Mouse (Mus musculus): ENCODE measurements around the gene Zfp827.

Zfp827 gene

GRCm38 (mm10) chr8:79161172-79161778 lies 133.0 kb downstream of the Zfp827 start:
- DNase-seq, result no peak

DNA sequence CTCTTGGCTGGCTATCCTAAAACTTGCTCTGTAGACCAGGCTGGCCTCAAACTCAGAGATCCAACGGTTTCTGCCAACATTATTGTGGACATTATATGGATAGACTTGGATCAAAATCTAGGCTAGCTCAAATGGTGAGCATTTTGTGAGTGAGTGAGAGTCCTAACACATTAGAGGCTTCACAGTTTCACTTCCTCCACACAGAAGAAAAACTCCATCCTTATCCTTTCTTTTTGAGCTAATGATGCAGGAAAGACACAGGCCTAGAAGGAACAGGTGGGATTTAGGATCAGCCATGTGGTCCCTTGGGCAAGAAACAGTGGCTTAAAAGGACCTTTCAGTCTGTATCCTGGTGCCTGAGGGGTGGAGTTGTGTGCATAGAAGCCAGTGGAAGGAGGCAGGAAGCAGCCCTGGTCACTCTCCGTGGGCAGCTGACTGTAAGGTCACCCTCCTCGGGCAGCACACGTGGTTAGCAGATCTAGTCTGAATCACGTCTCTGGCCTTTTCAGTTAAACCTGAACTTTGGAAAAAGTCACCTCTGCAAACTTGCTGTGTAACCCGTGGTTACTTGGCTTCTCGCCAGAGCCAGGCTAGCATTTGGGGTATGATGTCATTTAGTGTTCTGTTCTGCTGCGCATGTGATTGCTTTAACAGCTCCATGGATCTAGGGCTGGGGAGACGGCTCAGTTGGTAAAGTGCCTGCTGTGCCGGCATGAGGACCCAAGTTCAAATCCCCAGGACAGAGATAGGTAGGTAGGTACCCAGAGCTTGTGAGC lies 134.5 kb downstream of the Zfp827 start:
- DNase-seq, result peak; percentile 61 to 70

DNA sequence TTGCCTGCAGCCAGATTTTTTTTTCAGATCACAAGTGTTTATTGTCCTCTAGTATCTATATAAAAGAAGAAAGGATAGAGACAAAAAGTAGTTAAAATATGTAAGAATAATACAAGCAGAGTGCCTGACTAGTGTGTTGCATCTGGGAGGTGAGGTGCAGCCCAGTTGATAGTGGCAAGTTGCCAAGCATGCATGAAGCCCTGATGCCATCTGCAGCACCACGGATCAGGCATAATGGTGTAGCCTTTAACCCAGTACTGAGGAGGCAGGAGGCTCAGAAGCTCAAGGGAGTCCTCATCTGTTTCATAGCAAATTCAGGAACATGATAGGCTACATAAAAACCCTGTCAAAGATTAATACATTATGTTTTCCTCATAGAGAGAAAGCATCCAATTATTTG lies 136.1 kb downstream of the Zfp827 start:
- DNase-seq, result peak in 1 of 2 experiments; percentile 50

DNA sequence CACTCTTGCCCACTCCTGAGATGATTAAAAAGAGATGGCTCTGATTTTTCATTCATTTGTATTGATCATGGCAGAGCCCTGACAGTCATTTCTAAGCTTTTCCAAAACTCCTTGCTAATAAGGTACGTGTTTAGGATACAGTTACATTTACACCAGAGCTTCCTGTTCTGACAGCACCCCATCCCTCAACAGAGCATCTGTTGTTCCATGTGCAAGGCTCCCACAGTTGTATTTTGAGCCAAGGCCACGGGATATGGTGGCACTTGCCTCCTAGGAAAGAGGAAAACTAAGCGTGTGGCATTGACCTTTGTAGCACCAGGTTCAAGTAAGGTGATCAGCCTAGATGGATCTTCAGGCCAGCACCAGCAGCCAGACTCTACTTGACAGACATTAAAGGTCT lies 137.0 kb downstream of the Zfp827 start:
- no peak for DNase-seq

DNA sequence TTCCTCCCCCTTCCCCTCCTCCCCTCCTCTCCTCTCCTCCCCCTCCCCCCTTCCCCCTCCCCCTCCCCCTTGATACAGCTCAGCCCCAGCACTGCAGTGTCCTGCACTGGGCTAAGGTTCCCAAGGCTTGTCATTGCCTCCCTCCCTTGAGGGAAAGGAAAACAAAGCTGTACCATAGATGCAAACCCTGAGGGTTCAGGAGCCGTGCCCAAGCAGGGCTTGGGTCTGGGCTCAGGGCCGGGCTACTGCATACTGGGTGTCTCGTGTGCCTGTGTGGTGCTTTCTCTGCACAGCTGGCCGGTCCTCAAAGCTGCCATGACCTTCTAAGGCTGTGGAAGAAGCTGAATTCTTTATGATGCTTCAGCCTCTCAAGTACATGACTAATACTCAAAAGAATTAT lies 145.4 kb downstream of the Zfp827 start:
- DNase-seq, result no peak

DNA sequence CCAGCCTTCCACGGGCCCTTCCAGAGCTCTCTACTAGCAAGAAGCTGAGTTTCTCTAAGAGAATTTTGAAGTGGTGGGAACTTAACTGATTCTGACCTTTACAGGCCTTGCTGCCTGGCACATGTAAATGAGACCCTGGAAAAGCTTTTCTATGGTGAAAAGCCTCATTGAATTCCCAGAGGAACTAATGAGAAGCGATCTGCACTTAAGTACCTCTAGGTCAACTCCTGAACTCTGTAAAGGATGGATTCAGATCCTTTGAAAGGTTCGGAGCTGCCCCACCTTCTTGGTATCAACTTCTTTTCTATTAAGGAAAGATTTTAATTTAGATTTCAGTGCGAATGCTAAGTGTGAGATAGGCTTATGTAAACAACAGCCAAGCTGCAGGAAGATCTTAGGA lies 147.8 kb downstream of the Zfp827 start:
- DNase-seq, result no peak

DNA sequence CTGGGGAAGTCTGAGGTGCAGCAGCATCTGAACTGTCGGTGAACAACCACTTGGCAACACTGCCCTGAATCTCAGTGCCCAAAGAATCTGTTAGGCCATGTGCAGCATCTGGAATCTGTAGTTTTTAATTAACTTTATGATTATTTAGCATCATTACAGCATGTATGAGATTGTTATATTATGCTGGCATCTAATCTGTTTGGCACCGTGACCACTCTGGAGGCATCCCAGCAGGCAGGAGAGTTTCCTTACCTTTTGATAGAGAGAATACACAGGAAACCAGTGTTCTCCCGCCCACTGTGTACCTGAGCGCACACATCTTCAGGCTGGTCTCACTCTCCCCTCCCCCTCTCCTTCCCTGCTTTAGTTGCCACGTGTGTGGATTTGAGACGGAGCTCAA lies 151.4 kb downstream of the Zfp827 start:
- no peak for DNase-seq

GRCm38 (mm10) chr8:79185488-79185887 lies 157.3 kb downstream of the Zfp827 start:
- no peak for DNase-seq

DNA sequence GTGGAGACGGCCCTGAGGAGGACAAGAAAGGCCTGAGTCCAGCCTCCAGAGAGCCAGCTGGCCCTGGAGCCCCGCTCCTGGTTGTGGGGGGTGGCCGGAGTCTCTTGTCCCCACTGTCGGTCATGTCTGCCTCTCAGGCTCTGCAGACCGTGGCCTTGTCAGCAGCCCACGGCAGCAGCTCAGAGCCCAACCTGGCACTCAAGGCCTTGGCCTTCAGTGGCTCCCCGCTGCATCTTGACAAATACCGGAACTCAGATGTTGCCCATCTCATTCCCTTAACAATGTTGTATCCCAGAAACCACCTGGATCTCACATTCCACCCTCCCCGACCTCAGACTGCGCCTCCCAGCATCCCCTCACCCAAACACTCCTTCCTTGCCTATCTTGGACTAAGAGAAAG lies 161.8 kb downstream of the Zfp827 start:
- no peak for DNase-seq

DNA sequence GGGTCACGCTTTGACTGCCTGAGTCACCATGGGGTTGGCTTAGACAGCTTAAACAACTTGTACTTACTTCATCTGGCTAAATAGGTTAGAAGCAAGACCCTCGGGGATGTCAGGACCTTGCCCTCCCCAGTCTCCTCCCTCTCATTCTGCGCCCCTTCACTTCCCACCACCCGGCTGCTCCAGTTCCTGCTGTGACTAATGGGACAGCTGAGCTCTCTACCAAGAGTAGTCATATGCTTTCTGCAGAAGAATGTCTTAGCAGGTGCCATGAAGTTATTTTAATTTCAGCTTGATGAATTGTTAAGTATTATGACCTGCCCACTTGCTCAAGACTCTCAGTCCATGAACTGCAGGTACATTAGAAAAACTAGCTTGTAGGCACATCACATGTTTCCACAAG lies 168.2 kb downstream of the Zfp827 start:
- DNase-seq, result no peak

- no peak for DNase-seq
Measured at GRCm38 (mm10) chr8:79198675-79199074, 170.4 kb downstream of the Zfp827 start.

DNA sequence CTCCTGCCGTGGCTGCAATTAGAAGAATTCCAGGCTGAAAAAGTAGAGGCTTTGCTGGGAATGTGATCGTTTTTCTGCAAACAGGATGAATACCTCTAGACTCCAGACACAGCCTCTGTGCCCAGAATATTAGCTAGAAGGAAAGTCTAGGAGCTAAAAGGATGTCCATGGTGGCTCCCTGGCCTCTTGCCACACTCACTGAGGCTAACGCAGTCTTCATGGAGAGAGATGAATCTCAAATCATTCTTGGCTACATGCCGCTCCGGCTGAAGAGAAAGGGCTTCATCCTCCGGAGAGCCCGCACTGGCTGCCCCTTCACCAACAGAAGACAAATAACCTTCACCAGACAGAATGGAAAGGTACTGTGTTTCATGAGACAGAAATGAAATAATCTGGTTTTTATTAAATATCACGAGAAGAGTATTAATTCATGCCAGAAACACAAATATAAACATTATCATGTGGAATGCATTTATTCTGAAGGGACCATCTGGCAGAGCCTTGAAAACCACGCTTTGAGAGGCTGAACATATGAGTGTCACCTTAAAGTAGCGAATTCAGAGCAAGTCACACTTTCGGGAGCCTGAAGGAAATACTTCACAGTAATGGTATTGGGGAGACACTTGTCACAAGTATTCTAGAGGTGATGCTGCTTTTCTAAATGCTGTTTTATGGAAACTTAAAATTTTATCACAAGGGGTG lies 173.4 kb downstream of the Zfp827 start:
- peak; percentile 56 to 69 for DNase-seq

GRCm38 (mm10) chr8:79206895-79207294 lies 178.7 kb downstream of the Zfp827 start:
- peak; percentile 83 to 89 for DNase-seq

- no peak for DNase-seq
Measured at GRCm38 (mm10) chr8:79208181-79208580, 179.9 kb downstream of the Zfp827 start.

GRCm38 (mm10) chr8:79208691-79209640 lies 180.7 kb downstream of the Zfp827 start:
- peak; percentile 69 to 75 for DNase-seq

DNA sequence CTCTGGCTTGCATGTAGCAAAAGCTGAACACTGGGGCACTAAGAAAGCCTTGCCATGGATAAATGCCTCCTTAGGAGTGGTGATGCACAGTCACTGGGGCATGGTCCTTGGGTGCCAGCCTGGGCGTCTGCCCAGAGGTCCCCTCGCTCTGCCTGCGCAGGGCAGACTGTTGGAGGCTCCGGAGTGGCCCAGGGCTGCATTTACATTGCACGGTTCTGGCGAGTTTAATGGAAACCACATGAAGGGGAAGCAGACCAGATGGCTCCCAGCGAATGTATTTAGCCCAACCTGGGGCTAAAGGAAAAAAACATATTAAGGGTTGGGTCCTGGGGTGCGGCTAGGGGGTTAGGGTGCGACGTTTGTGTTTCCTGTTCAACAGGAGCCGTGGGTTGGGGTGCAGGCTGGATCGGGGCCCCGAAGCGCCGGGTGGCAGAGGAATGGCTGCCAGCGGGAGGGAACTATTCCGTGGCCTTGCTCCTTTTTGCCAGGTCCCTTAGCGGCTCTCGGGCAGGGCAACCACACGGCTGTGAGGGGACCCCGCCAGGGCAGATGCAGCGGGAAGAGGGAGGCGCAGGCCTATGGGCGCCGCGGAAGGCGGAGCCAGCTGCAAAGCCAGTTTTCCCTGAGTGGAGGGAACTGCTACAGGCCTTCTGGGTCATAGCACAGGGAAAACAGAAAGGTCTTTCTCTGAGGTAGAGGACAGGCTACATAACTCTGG lies 181.6 kb downstream of the Zfp827 start:
- peak; percentile 77 to 81 for DNase-seq

DNA sequence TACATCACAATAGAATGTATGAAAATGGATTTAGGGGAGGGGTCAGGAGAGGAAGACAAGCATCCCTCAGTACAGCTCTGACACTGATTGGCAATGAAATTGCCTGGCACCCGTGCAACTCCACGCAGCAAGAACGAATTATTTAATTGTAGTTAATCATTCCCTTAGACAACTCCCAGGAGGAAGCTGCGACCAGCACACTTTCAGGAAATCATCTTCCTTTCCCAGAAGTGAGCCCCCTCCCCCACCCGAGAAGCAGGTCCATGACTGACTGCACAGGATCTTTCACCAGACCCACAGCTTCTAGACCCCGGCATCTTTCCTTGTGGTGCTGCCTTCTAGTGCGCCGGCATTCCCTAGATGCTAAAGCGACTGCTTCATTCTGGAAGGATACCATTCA lies 183.4 kb downstream of the Zfp827 start:
- DNase-seq, result no peak

DNA sequence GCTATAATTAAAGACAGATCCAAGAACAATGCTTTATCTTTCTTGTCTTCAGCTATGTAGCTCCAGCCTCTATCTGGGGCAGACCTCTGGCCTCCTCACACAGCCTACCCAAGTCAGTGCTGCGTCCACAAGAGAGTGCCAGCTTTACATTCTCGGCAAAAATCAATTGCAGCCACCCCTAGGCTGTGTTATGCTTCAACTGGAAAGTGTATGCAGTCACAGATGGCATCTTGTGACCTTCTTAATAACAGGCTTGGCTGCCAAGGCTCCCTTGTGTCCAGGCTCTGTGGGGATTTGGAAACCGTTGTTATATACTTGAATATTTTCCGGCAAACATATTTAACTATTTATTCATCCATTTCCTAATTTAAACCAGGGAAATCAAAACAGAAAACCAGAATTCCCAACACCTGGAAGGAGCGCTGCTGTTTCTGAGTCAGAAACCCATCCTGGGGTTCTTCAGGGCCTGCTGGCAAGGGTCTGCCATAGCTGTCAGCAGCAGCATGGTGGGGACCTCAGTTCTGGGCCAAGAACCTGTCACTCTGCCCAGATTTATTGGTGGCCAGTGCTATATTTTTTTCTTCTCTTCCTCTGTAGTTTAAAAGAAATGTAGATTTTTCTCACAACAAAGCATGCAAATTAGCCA lies 194.0 kb downstream of the Zfp827 start:
- DNase-seq, result peak; percentile 68 to 75

DNA sequence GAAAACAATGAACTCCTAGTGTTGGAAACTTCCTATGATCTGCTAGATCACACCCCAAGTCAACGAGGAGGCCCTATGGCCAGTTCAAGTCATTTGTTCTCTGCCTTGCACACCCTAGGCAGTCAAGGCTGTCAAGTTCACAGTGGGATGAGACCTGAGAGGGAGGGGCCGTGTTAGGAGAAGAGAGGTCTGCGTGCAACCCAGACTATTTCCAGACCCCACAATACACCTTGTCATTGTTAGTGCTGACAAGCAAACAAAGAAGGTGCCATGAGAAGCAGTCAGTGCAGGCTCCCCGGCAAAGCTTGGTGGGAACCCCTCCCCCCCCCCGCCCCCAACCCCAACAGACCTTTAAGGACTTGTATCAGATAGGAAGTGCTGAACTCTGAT lies 194.5 kb downstream of the Zfp827 start:
- peak in 1 of 2 experiments; percentile 34 for DNase-seq

- no peak for DNase-seq
Measured at GRCm38 (mm10) chr8:79224363-79224762, 196.1 kb downstream of the Zfp827 start.

GRCm38 (mm10) chr8:79225586-79225985 lies 197.3 kb downstream of the Zfp827 start:
- no peak for DNase-seq

DNA sequence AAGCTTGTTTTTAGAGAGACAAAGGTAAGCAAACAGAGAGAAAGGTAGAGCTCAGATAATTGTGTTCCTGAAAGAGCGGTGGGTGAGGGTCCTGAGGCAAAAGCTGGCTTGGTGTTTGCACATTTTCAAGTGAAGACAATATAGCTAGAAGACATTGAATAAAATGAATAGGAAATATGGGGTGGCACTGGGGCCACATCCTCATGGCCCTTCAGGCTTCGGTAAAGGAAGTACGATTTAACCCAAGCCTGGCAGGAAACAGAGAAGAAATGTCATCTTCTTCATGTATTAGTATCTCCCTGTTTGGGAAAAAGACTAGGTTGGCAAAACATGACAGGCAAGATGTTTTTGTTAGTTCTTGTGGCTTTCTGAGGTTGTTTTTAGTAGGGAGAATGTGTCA lies 197.8 kb downstream of the Zfp827 start:
- DNase-seq, result no peak

Measured in cerebellum, postnatal 25 days (tissue).